Mouse (Mus musculus) urinary bladder, postnatal 14 days (tissue): Measurements from ENCODE around the gene Gna13.
"Not testable (repeated sequence)": the region's sequence is repeated elsewhere in the genome, so short reads cannot be mapped to it uniquely, and the experiment has no call there.

Experiments used
- DNase-seq: peaks from one replicate; pipeline ENCODE4 v3.0.0; 2021; ENCODE audit warnings: low spot score

Gna13 gene

DNA sequence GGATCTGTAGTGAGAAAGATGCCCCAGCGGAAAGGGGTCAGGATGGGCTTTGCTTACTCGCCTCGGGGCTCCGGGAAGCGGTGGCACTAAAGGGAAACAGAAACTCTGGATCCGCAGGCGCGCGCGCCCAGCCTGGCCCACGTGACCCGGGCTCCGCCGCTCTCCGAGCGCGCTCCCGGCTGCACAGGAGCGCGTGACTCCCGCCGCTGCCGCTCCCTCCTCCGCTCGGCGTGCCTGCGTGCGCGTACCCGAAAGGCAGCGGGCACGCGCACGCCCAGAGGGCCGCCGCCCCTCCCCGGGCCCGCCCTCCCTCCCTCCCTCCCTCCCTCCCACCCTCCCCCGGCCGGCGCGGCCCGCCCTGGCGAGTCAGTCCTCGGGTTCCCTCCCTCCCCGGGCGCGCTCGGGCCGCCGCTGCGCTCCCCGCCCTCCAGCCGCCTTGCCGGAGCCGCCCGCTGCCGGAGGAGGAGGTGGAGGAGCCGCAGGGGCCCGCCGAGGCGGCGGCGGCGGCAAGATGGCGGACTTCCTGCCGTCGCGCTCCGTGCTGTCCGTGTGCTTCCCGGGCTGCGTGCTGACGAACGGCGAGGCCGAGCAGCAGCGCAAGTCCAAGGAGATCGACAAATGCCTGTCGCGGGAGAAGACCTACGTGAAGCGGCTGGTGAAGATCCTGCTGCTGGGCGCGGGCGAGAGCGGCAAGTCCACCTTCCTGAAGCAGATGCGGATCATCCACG, at the start of gene Gna13:
Gene Gna13, plus strand, starts transcription at position 369 of the 728 bp plus-strand sequence.
- peak; percentile 90 for DNase-seq

DNA sequence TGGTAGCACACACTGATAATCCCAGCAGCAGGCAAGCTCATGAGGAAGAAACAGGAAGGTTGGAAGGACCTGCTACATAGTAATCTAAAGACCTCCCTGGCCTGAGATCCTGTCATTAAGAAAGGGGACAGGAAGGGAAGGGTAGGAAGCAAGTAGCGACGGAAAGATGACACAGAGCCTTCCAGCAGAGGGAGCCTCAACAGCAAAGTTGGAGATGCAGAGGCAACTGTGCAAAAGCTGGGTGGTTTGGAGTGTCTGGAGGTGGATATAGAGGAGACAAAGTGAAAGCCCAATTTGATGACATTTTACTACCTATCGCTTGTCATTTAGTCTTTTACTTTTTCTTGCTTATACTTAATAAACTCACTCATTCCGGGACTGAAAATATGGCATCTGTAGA, 45.7 kb upstream of the Gna13 start:
- DNase-seq = peak; percentile 53

DNA sequence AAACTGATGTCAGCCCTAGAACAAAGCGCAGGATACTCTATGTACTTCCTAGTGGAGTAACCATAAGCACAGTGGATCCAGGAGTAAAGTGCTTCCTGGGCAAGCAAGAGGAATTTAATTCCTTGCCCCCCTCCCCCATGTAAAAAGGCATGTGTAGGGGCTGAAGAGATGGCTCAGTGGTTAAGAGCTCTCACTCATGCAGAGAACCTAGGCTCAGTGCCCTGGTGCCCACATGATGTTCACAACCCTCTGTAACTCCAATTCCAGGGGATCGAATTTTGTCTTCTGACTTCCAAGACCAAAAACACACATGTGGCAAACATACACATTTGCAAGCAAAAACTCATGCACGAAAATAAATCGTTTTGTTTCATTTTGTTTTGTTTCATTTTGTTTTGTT, 43.2 kb upstream of the Gna13 start:
- DNase-seq = no peak

DNA sequence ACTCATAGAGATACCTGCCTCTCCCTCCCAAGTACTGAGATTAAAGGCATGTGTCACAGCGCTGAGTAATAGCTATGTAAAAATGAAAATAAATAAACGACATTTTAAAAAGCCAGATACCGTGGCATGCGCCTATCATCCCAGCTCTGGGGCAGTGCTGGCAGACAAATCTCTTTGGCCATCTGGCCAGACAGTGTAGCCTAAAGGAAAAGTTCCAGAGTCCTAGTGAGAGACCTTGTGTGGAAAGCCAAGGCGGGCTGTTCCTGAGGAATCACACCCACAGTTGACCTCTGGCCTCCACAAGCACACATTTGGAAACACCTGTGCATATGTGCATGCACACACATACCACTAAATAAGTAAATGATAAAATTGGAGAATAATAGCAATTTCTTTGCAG, 42.7 kb upstream of the Gna13 start:
- DNase-seq = no peak

DNA sequence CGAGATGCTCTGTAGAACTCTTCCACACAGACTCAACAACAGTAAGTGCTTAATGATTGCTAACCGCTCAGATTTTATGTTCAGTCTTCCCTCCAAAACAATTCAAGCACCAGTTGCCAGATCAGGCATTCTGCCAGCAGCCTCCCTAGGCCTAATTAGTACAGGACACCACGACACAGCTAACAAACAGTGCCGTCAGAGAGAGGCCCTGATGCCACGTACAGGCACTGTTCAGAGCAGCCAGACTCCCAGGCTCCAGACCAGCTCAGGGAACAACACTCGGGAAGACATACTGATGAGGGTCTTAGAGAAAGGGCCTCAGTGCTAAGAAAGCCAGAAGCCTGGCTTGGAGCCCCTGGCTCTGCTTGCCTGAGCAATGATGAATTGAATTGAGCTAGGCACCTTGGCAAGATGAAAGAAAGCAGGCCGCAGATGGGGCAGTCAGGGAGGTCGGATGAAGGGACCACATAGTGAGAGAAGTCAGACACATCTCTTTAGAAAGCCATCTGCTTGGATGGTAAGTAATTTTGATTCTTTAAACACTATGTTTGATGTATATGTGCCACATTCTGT, 42.2 kb upstream of the Gna13 start:
- no peak for DNase-seq

DNA sequence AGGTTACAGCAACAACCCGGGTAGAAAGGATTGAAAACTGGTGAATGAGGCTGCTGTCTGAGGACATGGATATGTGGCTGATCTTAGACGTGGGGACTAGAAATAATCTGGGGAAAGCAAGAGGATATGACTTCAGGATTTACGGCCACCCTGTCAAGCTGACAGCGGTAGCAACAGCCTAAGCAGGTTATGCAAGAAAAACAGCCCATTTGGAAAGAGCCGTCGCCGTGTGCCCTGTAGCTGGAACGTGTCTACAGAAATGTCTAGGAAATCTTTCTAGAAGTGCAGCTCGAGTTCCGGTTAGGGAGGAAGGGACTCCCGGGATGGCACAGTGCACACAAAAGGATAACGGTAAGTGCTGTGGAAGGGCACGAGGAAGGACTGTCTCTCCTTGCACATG, 36.4 kb upstream of the Gna13 start:
- no peak for DNase-seq

DNA sequence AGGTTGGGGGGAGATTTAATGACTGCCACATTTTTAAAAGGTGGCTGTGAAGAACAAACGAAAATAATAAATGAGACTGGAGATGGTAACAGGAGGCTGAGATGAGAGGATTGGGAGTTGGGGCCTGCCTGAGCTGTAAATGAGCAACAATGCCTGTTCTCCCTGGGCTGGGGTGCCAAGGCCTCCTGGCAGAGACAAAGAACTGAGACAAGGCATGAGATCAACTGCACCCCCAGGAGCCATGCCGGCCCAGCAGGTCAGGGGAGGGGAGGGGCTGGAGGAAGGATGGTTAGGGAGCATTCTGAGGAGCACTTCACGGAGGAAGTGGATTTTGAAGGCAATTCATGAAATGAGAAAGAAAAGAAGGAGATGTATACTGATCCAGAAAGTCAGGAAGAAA, 35.2 kb upstream of the Gna13 start:
- DNase-seq = no peak

DNA sequence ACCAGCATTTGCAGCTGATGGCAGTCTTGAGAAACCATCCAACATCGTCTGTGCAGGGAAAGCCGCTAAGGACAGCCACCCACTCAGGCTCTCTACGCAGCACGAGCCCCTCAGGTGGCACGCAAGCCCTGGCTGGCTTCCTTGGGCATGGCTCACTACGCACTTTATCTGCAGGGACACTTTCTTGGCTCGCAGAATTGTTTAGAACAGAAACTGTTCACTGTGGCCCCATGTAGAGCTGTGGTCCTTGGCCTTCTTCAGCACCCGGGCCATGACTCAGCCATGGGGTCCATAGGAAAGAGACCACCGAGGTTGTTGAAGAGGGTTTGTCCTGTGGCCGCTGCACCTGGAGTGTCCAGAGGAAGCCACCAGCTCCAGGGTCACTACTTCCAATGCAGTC, 34.7 kb upstream of the Gna13 start:
- DNase-seq = no peak

DNA sequence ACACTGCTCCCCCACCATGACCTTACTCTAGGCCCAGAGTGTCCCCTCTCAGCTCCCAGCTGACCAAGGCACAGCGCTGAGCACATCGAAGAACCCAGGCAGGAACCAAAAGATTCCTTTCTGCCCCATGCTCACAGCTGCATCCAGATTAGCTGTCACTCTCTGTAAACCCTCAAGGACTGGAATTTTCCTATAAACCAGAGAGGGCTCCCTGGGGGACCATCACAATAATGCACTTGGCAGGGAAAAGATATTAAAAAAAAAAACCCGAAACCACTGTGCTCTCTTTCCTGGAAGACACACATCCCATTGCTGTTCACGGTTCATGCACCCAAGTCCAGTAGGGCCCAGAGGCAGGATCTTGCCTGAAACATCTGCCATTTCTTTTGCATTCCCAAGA, 33.3 kb upstream of the Gna13 start:
- no peak for DNase-seq

DNA sequence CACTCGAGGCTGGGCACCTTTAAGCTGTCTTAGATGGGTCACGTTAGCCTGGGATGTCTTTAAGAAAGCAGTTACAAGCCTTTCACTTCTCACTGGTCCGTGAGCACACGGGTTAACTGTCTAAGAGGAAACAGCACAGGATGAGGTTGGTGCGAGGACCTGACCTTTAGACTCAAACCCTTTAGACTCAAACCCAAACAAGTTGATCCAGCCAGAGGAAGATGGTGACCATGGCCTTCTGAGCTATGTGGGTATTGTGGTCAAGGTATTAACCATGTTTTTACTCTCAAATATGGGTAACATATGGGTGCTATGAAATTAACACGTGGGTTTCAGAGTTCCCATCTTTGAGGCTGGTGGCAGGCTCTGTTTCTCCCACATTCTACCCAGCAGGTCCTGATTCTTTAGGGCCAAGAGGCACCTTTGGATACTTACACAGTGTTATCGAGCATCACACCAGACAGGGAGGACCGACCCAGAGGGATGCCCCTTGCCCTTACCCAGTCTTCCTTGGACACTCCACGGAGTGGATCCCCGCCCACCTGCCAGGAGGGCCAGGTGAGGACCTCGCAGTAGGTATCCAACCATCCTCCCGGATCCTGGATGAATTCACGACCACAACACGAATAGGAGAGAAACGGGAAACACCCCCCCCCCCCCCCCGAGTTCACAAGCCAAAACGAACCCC, 31.8 kb upstream of the Gna13 start:
- no peak for DNase-seq

DNA sequence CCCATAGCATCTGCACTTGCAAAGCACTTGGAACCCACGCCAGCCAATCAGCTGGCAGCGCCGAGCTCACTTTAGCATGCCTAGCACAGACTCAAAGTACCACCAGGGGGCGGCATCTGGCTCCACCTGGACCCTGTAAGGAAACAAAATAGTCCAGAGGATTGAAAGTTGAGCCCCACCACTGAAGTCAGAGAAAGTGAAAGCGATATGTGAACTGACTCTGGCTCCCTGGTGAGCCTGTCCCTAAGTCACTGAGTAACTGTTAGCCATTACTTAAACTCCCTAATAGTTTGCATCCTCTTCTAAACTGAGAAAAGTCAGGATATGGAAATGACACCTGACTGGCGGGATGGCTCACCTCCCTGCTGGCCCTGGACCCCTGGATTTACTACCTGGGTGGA, 31.2 kb upstream of the Gna13 start:
- peak; percentile 97 for DNase-seq

DNA sequence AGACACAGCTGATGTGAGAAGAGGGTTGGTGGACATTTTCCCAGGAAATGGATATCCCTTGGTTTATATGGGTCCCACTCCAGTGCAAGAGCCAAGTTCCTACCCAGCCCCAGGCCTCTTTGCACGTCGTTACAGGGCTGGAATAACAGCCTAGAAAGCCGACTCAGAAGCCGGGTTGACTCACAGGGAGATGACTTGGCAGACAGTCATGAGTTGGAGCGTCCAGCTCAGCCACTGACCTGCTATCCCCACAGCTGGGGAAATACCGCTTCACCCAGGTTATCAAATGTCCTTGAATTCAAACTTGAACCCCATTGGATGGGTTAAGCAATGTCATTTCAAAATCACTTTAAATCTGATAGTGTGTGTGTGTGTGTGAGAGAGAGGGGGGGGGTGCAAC, 29.9 kb upstream of the Gna13 start:
- DNase-seq = no peak

DNA sequence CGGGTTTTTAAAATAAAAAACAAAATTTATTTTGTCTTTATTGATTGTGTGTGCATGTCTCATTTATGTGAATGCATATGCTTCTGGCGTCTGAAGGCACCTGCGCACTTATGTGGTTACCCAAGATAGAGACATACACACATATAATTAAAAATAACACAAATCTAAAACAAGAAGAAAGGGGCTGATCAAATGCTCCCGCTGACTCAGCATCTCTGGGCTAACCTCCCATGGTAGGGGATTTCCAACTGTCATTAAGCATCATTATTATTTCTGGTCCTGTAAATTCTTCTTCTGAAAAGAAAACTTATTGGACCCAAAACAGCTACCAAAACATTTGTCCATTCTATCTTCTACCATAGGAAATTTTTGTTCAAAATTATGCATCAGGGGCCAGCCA, 27.9 kb upstream of the Gna13 start:
- DNase-seq = no peak

DNA sequence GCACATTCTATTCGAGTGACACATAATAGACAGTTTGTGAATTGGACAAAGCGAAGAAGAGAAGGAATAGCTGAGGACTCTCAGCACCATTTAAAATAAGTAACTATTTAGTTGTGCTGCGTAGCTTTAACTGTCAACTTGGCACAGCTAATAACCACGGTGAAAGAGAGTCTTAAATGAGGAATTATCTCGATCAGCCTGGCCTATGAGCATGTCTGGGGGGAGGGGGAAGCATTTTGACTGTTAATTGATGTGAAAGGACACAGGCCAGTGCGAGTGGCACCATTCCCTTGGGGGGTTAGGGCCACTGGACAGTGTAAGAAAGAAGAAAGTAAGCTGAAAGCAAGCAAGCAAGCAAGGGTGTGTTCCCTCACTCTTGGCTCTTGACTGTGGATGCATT, 26.7 kb upstream of the Gna13 start:
- no peak for DNase-seq

DNA sequence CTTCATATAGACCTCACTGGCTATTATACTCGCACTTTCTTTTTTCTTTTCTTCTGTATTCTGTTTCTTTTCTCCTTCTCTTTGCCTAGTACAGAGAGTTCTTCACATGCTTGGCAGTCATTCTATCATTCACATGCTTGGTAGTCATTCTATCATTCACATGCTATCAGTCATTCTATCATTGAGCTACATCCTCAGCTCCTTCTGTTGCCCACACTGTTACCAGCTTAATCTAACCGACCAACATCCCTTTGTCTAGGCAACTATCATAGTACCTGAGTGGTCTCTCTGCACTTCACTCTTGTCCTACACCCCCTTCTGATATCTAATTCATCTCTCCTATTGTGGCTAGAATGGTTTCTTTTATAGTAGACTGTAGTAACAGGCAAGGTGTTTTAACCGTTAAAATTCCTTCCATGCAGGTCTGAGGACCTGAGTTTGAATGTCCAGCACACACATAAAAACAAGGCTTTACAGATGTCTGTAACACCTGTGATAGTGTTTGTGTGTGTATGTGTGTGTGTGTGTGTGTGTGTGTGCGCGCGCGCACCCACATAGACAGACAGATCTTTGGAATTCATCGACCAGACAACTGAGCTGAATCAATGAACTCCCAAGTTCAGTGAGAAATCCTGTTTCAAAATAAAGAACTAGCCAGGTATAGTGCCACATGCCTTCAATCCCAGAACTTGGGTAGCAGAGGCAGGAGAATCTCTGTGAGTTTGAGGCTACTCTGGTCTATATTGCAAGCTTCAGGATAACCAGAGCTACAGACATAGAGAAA, 23.3 kb upstream of the Gna13 start:
- DNase-seq = no peak

DNA sequence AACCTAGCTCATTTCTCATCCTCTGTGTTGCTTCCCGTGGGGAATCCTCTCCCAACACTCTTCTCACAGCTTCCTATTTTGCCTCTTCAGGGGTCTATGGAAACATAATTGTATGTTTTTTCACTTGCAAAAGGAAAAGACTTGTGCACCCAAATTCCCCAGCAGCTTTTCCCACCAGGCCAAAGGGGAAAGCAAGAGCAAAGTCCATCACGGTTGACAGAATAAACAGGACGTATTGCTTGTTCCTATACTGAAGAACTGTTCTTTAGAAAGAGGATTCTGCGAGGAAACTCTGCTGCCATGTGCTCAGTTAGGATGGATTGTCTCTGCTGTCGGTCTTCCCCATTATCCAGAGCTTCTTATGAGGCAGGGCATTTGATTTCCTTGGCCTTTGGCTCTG, 22.1 kb upstream of the Gna13 start:
- no peak for DNase-seq

DNA sequence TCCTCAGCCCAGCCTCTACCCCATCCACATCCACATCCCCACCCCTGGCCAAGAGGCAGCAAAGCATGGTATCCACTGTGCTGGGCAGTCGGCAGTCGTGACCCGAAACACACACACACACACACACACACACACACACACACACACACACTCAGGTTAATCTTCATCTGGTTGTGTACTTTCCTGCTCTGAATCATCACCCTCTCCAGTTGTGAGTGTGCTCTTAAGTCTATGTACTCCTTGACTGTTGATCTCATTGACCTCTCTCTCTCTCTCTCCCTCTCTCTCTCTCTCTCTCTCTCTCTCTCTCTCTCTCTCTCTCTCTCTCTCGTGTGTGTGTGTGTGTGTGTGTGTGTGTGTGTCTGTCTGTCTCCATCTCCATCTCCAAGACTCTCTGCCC, 20.0 kb upstream of the Gna13 start:
- not testable (repeated sequence) for DNase-seq

DNA sequence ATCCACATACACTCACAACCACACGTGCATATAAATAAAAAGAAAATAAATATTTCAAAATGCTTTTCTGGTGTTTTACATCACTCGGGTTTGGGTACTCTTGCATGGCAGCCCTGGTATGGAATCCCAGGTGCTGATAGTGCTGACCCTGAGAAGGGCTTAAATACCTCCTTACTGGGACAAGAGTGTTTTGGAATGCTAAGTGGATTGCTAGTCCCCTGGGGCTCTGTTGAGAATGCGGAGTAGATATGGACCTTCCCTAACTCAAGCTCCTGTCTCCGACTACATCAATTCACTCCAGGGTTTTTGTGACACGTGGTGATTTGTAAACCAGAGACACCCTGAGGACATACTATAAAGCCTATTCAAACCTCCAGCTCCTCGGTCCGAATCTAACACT, 19.1 kb upstream of the Gna13 start:
- DNase-seq = no peak

DNA sequence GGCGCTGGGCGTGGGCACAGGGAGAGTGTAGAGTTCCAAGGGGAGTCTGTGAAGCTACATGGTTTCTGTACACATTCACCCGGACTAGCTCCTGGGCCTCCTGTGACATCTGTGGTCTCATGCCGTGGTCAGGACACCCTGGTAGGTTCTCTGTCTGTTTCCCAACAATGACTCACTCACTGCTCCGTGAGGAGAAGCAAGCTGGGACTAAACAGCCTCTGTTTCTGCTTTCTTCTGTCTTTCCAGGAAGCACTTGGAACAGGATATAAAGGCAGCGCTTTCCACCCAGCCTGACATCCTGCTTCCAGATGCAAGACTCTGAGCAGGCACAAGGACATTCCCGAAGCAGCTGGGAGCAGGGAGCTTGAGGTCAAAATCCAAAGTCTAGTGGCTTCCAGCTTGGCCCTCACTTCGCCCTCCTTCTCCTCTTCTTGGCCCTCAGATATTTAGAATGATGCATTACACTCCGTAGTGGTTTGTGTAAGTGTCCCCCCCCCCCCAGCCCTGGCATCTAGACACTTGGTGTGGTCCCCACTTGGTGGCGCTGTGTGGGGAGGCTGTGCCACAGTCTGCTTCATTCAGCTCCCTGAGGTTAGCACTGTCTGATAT, 18.5 kb upstream of the Gna13 start:
- DNase-seq = no peak

DNA sequence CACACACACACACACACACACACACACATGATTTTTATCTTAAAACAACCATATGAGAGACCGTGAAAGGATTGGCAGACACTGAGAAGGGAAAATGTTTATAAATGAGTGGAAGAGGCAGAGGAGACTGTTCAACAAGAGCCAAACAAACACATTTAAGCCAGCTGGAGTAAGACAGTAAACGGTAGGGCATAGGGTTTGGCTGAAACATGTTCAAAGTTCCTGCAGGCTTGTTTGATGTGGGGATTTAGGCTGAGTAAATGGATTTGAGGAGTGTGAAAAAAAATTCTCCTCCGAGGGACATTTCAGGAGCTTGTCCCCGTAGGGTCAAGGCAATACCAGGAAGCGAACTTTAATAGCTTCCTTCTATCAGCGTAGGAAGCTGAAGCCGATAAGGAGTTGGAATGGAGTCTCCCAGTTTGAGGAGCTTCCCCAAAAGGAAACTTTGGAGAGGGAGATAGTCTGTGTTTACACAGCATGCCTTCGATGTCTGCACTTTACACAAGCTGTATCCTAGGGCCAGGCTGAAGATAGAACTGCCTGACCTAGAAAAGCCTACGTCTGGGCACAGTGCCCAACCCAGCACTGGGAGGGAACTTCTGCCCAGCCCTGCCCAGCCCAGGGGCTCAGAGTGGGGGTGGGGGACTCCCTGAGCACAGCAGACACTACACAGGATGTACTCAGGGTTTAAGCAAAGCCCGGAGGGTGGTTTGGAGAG, 15.2 kb upstream of the Gna13 start:
- peak; percentile 86 for DNase-seq

DNA sequence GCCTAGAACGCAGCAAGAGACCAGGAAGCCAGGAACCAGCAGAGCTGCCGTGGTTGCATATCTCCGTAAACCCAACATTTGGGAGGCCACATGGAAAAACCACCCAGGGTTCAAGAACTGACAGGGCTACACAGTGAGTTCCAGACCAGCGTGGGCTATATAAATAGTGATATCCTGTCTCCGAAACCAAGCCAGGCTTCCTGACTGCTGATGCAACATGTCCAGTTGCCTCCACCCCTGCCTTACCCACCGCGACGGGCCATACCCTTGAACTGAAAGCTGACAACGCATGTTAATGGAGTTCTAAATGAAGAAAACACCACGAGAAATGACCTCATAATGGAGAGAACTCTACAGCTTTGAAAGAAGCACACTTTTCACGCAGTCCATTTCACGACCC, 14.2 kb upstream of the Gna13 start:
- no peak for DNase-seq
